Mouse (Mus musculus) kidney, embryonic 15.5 days (tissue): ENCODE results near the gene Ufsp2. TPM values are rescaled to one million over a fixed set of nuclear protein-coding genes. Genes with fewer than 3 reads are reported as not detected.
A peak's percentile ranks its signal among the peaks of the same experiment; 100 is the strongest.

Source experiments
- ATAC-seq: fragments of 200-750 bp; cut with Nextera tagmentation; replicated peaks from 2 replicates; pipeline ENCODE4 v1.8.0; 2017; ENCODE audit warnings: moderate TSS enrichment; ENCODE audit not compliant: low FRiP score
- H3K27ac ChIP-seq: fragments of 300-500 bp; sonication (generic); 2 replicates; pipeline ENCODE4 v1.5.1; 2015; ENCODE audit warnings: mild to moderate bottlenecking, inconsistent platforms
- H3K27me3 ChIP-seq: fragments of 300-500 bp; sonication (generic); 2 replicates; pipeline ENCODE4 v1.6.1; 2015; ENCODE audit warnings: inconsistent platforms
- H3K36me3 ChIP-seq: fragments of 300-500 bp; sonication (generic); 2 replicates; pipeline ENCODE4 v1.6.1; 2015; ENCODE audit warnings: inconsistent platforms
- H3K4me1 ChIP-seq: fragments of 300-500 bp; sonication (generic); 2 replicates; pipeline ENCODE4 v1.6.1; 2015; ENCODE audit warnings: inconsistent platforms
- H3K4me2 ChIP-seq: fragments of 300-500 bp; sonication (generic); 2 replicates; pipeline ENCODE4 v1.6.1; 2015; ENCODE audit warnings: moderate library complexity, mild to moderate bottlenecking, inconsistent platforms
- H3K4me3 ChIP-seq: fragments of 300-500 bp; sonication (generic); replicated peaks from 2 replicates; pipeline ENCODE4 v1.5.1; 2015; ENCODE audit warnings: mild to moderate bottlenecking, inconsistent platforms
- H3K9ac ChIP-seq: fragments of 300-500 bp; sonication (generic); 2 replicates; pipeline ENCODE4 v1.6.1; 2015; ENCODE audit warnings: mild to moderate bottlenecking, inconsistent platforms
- H3K9me3 ChIP-seq: fragments of 300-500 bp; sonication (generic); replicated peaks from 2 replicates; pipeline ENCODE4 v1.6.1; 2016; ENCODE audit warnings: inconsistent platforms
- WGBS: fragments of 180-500 bp; shearing (Covaris S2); methylation state at CpG from one replicate; pipeline ENCODE4 v1.1.7; 2015; ENCODE audit warnings: mixed read lengths; 5-methylcytosine and 5-hydroxymethylcytosine counted together
- polyA plus RNA-seq: library from polyadenylated mRNA; unstranded; fragments of >200 nt; fragmentation: Nextera tagmentation; extraction: Ambion mirVana; gene quantifications from 2 replicates; pipeline ENCODE4 v1.2.1, GENCODE M21; 2015

Gene Ufsp2
- polyA plus RNA-seq, 1 experiment from 2014 or later, result 81.8 TPM

GRCm38 (mm10) chr8:45994111-45994510 is 18.8 kb downstream of the Ufsp2 start:
- peaks cover 5% of the 10 kb centered on the region for H3K4me1 ChIP-seq
- H3K27ac ChIP-seq, result no peak overlapping the region
- H3K9ac ChIP-seq, result no peak overlapping the region
- H3K9me3 ChIP-seq, result no peaks in the 10 kb centered on the region
- no peak for ATAC-seq
- peaks cover 59% of the 10 kb centered on the region for H3K36me3 ChIP-seq
- 93% methylated on average over 2 of the region's 2 CpGs for WGBS
- no peak overlapping the region for H3K4me2 ChIP-seq
- no peaks in the 10 kb centered on the region for H3K27me3 ChIP-seq
- H3K4me3 ChIP-seq, result no peak overlapping the region

- no peak overlapping the region for H3K9ac ChIP-seq
- H3K4me2 ChIP-seq, result no peak overlapping the region
Measured at GRCm38 (mm10) chr8:45995576-45995975, 20.2 kb downstream of the Ufsp2 start.

GRCm38 (mm10) chr8:45998228-45998627 is 22.9 kb downstream of the Ufsp2 start:
- WGBS, result 77% methylated on average over 2 of the region's 2 CpGs
- Histone ChIP-seq H3K27ac (0 out of 2 replicates have a peak overlapping the region, but pooled peaks have one; percentile 32), H3K4me3 (0 out of 2 replicates have a peak overlapping the region, but pooled peaks have one; percentile 3), H3K27me3 (no peaks in the 10 kb centered on the region), H3K9ac (no peak overlapping the region), H3K4me2 (peak overlapping the region; percentile 90; the same call in 1 of the 2 replicates), H3K4me1 (peaks cover 14% of the 10 kb centered on the region), H3K9me3 (no peaks in the 10 kb centered on the region), H3K36me3 (peaks cover 43% of the 10 kb centered on the region)
- no peak for ATAC-seq

More at GRCm38 (mm10) chr8:45995576-45995975, 20.2 kb downstream of the Ufsp2 start:
- no peaks in the 10 kb centered on the region for H3K27me3 ChIP-seq
- WGBS, result 80% methylated on average over 3 of the region's 3 CpGs
- no peaks in the 10 kb centered on the region for H3K9me3 ChIP-seq
- ATAC-seq, result no peak
- H3K4me1 ChIP-seq, result peaks cover 13% of the 10 kb centered on the region
- no peak overlapping the region for H3K27ac ChIP-seq
- H3K36me3 ChIP-seq, result peaks cover 55% of the 10 kb centered on the region
- no peak overlapping the region for H3K4me3 ChIP-seq

GRCm38 (mm10) chr8:45999138-45999783 is 23.9 kb downstream of the Ufsp2 start, which contains the start of gene Lrp2bp:
Gene Lrp2bp, plus strand, starts transcription at chr8:45999303.
- Histone ChIP-seq H3K27ac (peak within 1 kb of the TSS; percentile 96), H3K4me1 (peaks cover 14% of the 10 kb centered on the region), H3K4me3 (peak within 1 kb of the TSS; percentile 62), H3K4me2 (peak within 1 kb of the TSS; percentile 90), H3K27me3 (no peaks in the 10 kb centered on the region), H3K9me3 (no peaks in the 10 kb centered on the region), H3K36me3 (peaks cover 33% of the 10 kb centered on the region), H3K9ac (peak within 1 kb of the TSS; percentile 60)
- WGBS, result 3% methylated on average over 22 of the region's 22 CpGs
- no peak; the same call in 1 of the 2 replicates for ATAC-seq

- H3K9ac ChIP-seq, result peak overlapping the region; percentile 60
- H3K27ac ChIP-seq, result peak overlapping the region; percentile 96
- 6% methylated on average over 55 of the region's 55 CpGs for WGBS
- peak overlapping the region; percentile 90 for H3K4me2 ChIP-seq
- peaks cover 28% of the 10 kb centered on the region for H3K36me3 ChIP-seq
- peak; percentile 100 for ATAC-seq
- peaks cover 14% of the 10 kb centered on the region for H3K4me1 ChIP-seq
- H3K9me3 ChIP-seq, result no peaks in the 10 kb centered on the region
- no peaks in the 10 kb centered on the region for H3K27me3 ChIP-seq
- H3K4me3 ChIP-seq, result peak overlapping the region; percentile 62
Measured at GRCm38 (mm10) chr8:45999784-46000705, 24.7 kb downstream of the Ufsp2 start.

- no peak within 1 kb of the TSS for H3K9ac ChIP-seq
- no peaks in the 10 kb centered on the region for H3K9me3 ChIP-seq
- H3K4me3 ChIP-seq, result no peak within 1 kb of the TSS
- peaks cover 3% of the 10 kb centered on the region for H3K4me1 ChIP-seq
- no peak for ATAC-seq
- no peak within 1 kb of the TSS for H3K4me2 ChIP-seq
- WGBS, result 68% methylated on average over 4 of the region's 4 CpGs
- no peak within 1 kb of the TSS for H3K27ac ChIP-seq
- H3K36me3 ChIP-seq, result no peaks in the 10 kb centered on the region
- no peaks in the 10 kb centered on the region for H3K27me3 ChIP-seq
Measured at GRCm38 (mm10) chr8:46005596-46005995, 30.3 kb downstream of the Ufsp2 start, which contains the start of gene Ankrd37. Gene Ankrd37, minus strand, starts transcription at chr8:46005707.

- no peak overlapping the region for H3K27ac ChIP-seq
- WGBS, result 42% methylated on average over 3 of the region's 3 CpGs
Measured at GRCm38 (mm10) chr8:46007050-46007672, 31.8 kb downstream of the Ufsp2 start.

GRCm38 (mm10) chr8:46010306-46010705 is 35.0 kb downstream of the Ufsp2 start:
- H3K4me2 ChIP-seq, result peak overlapping the region; percentile 45
- no peaks in the 10 kb centered on the region for H3K36me3 ChIP-seq
- peak overlapping the region; percentile 3; the same call in 1 of the 2 replicates for H3K4me3 ChIP-seq
- 68% methylated on average over 2 of the region's 2 CpGs for WGBS
- H3K27ac ChIP-seq, result no peak overlapping the region; the same call in 1 of the 2 replicates
- no peaks in the 10 kb centered on the region for H3K27me3 ChIP-seq
- H3K9ac ChIP-seq, result no peak overlapping the region
- H3K4me1 ChIP-seq, result peaks cover 8% of the 10 kb centered on the region
- H3K9me3 ChIP-seq, result no peaks in the 10 kb centered on the region
- ATAC-seq, result peak; percentile 33; the same call in 1 of the 2 replicates

More at GRCm38 (mm10) chr8:46007050-46007672, 31.8 kb downstream of the Ufsp2 start:
- Histone ChIP-seq H3K36me3 (no peaks in the 10 kb centered on the region), H3K4me1 (peaks cover 8% of the 10 kb centered on the region), H3K4me3 (no peak overlapping the region), H3K9me3 (no peaks in the 10 kb centered on the region), H3K4me2 (no peak overlapping the region), H3K27me3 (no peaks in the 10 kb centered on the region), H3K9ac (no peak overlapping the region)
- no peak for ATAC-seq

GRCm38 (mm10) chr8:46010746-46011680 is 35.7 kb downstream of the Ufsp2 start:
- peak overlapping the region; percentile 3 for H3K4me3 ChIP-seq
- ATAC-seq, result peak; percentile 78

GRCm38 (mm10) chr8:46022203-46022602 is 46.9 kb downstream of the Ufsp2 start:
- Histone ChIP-seq H3K4me2 (no peak overlapping the region), H3K9me3 (no peaks in the 10 kb centered on the region), H3K36me3 (no peaks in the 10 kb centered on the region), H3K27ac (no peak overlapping the region), H3K9ac (no peak overlapping the region), H3K4me3 (no peak overlapping the region), H3K4me1 (no peaks in the 10 kb centered on the region), H3K27me3 (no peaks in the 10 kb centered on the region)
- 86% methylated on average over 9 of the region's 9 CpGs for WGBS
- no peak for ATAC-seq

More at GRCm38 (mm10) chr8:46010746-46011680, 35.7 kb downstream of the Ufsp2 start:
- Histone ChIP-seq H3K4me1 (peaks cover 8% of the 10 kb centered on the region), H3K4me2 (peak overlapping the region; percentile 45), H3K9ac (no peak overlapping the region), H3K9me3 (no peaks in the 10 kb centered on the region), H3K27ac (no peak overlapping the region; the same call in 1 of the 2 replicates), H3K36me3 (no peaks in the 10 kb centered on the region), H3K27me3 (no peaks in the 10 kb centered on the region)
- WGBS, result 17% methylated on average over 17 of the region's 17 CpGs

- no peak for ATAC-seq
- Histone ChIP-seq H3K9me3 (no peaks in the 10 kb centered on the region), H3K27ac (no peak overlapping the region), H3K4me3 (no peak overlapping the region), H3K9ac (no peak overlapping the region), H3K27me3 (no peaks in the 10 kb centered on the region), H3K36me3 (no peaks in the 10 kb centered on the region), H3K4me1 (no peaks in the 10 kb centered on the region), H3K4me2 (no peak overlapping the region)
- WGBS, result 93% methylated on average over 9 of the region's 9 CpGs
Measured at GRCm38 (mm10) chr8:46022758-46023157, 47.4 kb downstream of the Ufsp2 start.
